Mouse (Mus musculus) olfactory bulb, adult 2 months (tissue): ENCODE data around the gene Golgb1.

ENCODE experiments used
- CTCF ChIP-seq: fragments of 200-500 bp; IDR thresholded peaks from 2 replicates; pipeline ENCODE4 v1.5.1; 2012; ENCODE audit warnings: low read depth, mild to moderate bottlenecking, low read length, moderate library complexity; ENCODE audit not compliant: insufficient read depth
- POLR2A ChIP-seq: fragments of 200-500 bp; IDR thresholded peaks from 2 replicates; pipeline ENCODE4 v1.6.1; 2012; ENCODE audit warnings: mild to moderate bottlenecking, low read depth, low read length, moderate library complexity; ENCODE audit not compliant: insufficient read depth

DNA sequence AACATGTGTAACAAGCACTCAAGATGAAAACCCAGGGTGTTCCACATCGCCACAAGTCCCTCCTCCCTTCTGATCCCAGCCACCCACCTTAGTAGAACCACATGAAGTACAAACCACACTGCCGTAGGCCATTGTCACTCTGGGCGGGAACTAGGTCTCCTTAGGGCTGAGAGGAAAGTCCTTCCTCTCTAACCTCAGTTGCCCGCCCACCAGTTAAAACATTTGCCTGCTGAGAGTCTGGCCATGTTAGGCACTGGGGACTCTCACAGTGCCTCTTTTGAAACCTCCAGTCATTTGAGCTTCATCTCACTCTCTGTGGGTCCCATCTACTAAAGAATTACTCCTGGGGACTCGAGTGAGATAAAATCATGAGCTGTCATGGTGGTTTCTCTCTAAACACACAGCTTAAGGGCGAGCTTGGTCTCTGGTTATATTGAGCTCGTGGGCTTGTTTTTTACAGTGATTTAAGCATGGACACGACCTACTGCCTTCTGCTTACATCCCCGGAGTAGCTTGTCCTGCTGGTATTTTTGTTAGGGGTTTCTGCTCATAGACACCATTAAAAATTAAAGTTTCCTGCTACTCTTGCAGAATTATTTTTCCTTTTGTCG lies 52.7 kb downstream of the Golgb1 start:
- TF ChIP-seq POLR2A (no peak), CTCF (no peak)
